Mouse (Mus musculus) ES-Bruce4 (cell line): Measurements from ENCODE around the gene Ggact. TPM values are rescaled to one million over a fixed set of nuclear protein-coding genes. Genes with fewer than 3 reads are reported as not detected.

Source experiments
- H3K27ac ChIP-seq: 2 replicates; pipeline ENCODE4 v1.5.1; 2012; ENCODE audit warnings: low read length, inconsistent platforms; ENCODE audit not compliant: insufficient read depth
- H3K27me3 ChIP-seq: 2 replicates; pipeline ENCODE4 v1.6.1; 2012; ENCODE audit warnings: mild to moderate bottlenecking, low read length, inconsistent platforms; ENCODE audit not compliant: control insufficient read depth, poor library complexity, insufficient read depth, severe bottlenecking
- H3K36me3 ChIP-seq: 2 replicates; pipeline ENCODE4 v1.6.1; 2012; ENCODE audit warnings: inconsistent platforms, mild to moderate bottlenecking, low read length, moderate library complexity; ENCODE audit not compliant: control insufficient read depth, poor library complexity, insufficient read depth, severe bottlenecking
- H3K4me1 ChIP-seq: one replicate; pipeline ENCODE4 v1.8.1; 2011; ENCODE audit warnings: low read length; ENCODE audit not compliant: control insufficient read depth, insufficient read depth
- H3K4me3 ChIP-seq: 2 replicates; pipeline ENCODE4 v1.5.1; 2011; ENCODE audit warnings: low read depth, mild to moderate bottlenecking, low read length
- H3K9ac ChIP-seq: 2 replicates; pipeline ENCODE4 v1.6.1; 2012; ENCODE audit warnings: low read depth, mild to moderate bottlenecking, inconsistent platforms; ENCODE audit not compliant: poor library complexity, severe bottlenecking
- H3K9me3 ChIP-seq: replicated peaks from 2 replicates; pipeline ENCODE4 v1.6.1; 2012; ENCODE audit warnings: mild to moderate bottlenecking, low read length, inconsistent platforms; ENCODE audit not compliant: control insufficient read depth, poor library complexity, insufficient read depth, severe bottlenecking
- CTCF ChIP-seq: IDR thresholded peaks from one replicate; pipeline ENCODE4 v1.8.1; 2011; ENCODE audit warnings: low read depth, low read length
- EP300 ChIP-seq: IDR thresholded peaks from 2 replicates; pipeline ENCODE4 v1.6.1; 2011; ENCODE audit warnings: low read depth, low read length; ENCODE audit not compliant: insufficient read depth
- POLR2A ChIP-seq: IDR thresholded peaks from one replicate; pipeline ENCODE4 v1.8.1; 2011; ENCODE audit warnings: low read length; ENCODE audit not compliant: insufficient read depth
- polyA plus RNA-seq: library from polyadenylated mRNA; stranded (reverse); fragments of >200 nt; gene quantifications from 2 replicates; pipeline ENCODE4 v1.2.4, GENCODE M21; 2011; ENCODE audit warnings: low read depth; ENCODE audit not compliant: missing spikeins, insufficient read depth, insufficient read length

The Ggact gene
- polyA plus RNA-seq, 1 experiment = 11.7 TPM

DNA sequence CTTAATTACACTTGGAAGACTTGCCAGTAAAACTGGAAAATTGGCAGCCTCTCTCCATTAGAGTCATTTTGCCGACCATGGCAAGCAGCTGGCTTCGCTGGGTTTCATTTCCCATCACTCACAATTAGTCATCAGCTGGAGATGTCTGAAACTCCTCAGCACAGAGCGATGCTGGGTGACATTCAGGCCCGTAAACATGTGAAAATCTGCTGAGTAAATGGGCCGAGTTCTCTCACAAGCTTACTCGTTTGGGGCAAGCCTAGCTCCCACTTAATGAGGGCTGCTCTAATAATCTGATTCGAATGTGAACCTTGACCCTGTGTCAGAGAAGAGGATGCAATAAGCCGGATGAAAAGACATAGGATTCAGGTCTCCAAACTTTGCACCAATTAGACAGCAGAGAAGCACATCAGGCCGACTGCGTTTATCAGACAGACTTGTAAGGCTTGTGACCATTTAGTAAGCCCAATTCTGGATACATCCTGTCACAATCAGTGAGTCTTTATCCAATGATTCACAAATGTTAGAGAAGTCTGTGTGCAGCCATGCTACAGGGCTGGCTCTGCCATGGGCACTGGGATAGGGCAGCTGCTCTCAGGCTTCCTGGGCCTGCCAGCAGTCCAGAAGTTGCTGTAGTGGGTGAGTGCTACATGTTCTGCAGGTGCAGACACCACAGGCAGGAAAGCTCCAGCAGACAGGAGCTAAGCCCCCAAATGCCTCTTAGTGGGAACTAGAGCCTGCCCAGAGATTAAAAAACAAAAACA, 29.6 kb downstream of the Ggact start:
- Histone ChIP-seq H3K4me1 (no peaks in the 10 kb centered on the region), H3K4me3 (no peak overlapping the region), H3K27me3 (no peaks in the 10 kb centered on the region), H3K36me3 (no peaks in the 10 kb centered on the region), H3K27ac (no peak overlapping the region), H3K9ac (no peak overlapping the region), H3K9me3 (no peaks in the 10 kb centered on the region)
- TF ChIP-seq POLR2A = no peak
- TF ChIP-seq CTCF = no peak

- H3K4me1 ChIP-seq = no peaks in the 10 kb centered on the region
- no peak for TF ChIP-seq POLR2A
- TF ChIP-seq EP300 = no peak
- H3K9ac ChIP-seq = no peak overlapping the region
- H3K27me3 ChIP-seq = no peaks in the 10 kb centered on the region
- no peaks in the 10 kb centered on the region for H3K9me3 ChIP-seq
- no peak overlapping the region for H3K27ac ChIP-seq
- no peak overlapping the region for H3K4me3 ChIP-seq
- no peaks in the 10 kb centered on the region for H3K36me3 ChIP-seq
Observed at GRCm38 (mm10) chr14:122883410-122883806, 30.1 kb downstream of the Ggact start.

DNA sequence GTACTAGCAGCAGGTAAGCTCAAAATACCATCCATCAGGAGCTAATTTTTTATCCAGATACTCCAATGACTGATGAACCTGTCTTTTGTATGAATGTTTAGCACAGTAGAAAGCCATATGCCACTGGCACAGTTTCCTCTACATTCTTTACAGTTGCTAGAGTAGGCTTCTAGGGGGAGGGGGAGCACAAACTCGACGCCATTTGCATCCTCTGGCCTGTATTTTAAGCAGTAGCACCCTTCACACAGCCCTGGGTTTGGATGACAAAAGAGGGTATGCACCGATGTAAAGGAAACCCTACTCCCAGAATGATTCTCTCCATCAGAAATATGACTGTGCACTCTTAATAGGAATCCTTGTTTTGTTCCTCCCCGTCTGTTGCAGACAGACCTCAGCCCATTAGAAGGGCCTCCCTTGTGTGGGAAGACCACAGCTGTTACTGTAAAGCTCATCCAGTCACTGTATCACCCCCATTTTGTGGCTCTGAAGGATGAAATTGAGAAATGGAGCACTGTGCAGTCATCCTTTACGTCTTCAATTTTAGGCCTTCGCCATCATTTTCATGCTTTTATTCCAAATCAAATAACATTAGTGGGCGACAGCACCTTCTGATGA, 30.7 kb downstream of the Ggact start:
- H3K4me3 ChIP-seq = no peak overlapping the region
- H3K27ac ChIP-seq = no peak overlapping the region
- no peaks in the 10 kb centered on the region for H3K27me3 ChIP-seq
- H3K4me1 ChIP-seq = no peaks in the 10 kb centered on the region
- no peak overlapping the region for H3K9ac ChIP-seq
- TF ChIP-seq POLR2A = no peak
- no peak for TF ChIP-seq CTCF
- no peak for TF ChIP-seq EP300
- H3K36me3 ChIP-seq = no peaks in the 10 kb centered on the region
- H3K9me3 ChIP-seq = no peaks in the 10 kb centered on the region

- TF ChIP-seq EP300 (no peak), CTCF (no peak), POLR2A (no peak)
- Histone ChIP-seq H3K9me3 (no peaks in the 10 kb centered on the region), H3K27ac (no peak overlapping the region), H3K4me3 (no peak overlapping the region), H3K36me3 (no peaks in the 10 kb centered on the region), H3K4me1 (no peaks in the 10 kb centered on the region), H3K27me3 (no peaks in the 10 kb centered on the region), H3K9ac (no peak overlapping the region)
Observed at GRCm38 (mm10) chr14:122882201-122882639, 31.3 kb downstream of the Ggact start.

GRCm38 (mm10) chr14:122881699-122882098, 31.9 kb downstream of the Ggact start:
- H3K4me1 ChIP-seq = no peaks in the 10 kb centered on the region
- TF ChIP-seq POLR2A = no peak
- H3K27me3 ChIP-seq = no peaks in the 10 kb centered on the region
- H3K9ac ChIP-seq = no peak overlapping the region
- no peaks in the 10 kb centered on the region for H3K9me3 ChIP-seq
- H3K27ac ChIP-seq = no peak overlapping the region
- H3K4me3 ChIP-seq = no peak overlapping the region
- H3K36me3 ChIP-seq = no peaks in the 10 kb centered on the region

GRCm38 (mm10) chr14:122880291-122880690, 33.3 kb downstream of the Ggact start:
- TF ChIP-seq CTCF (no peak), EP300 (no peak), POLR2A (no peak)
- Histone ChIP-seq H3K4me1 (no peaks in the 10 kb centered on the region), H3K36me3 (no peaks in the 10 kb centered on the region), H3K9me3 (no peaks in the 10 kb centered on the region), H3K9ac (no peak overlapping the region), H3K27me3 (no peaks in the 10 kb centered on the region), H3K27ac (no peak overlapping the region), H3K4me3 (no peak overlapping the region)
